Mouse (Mus musculus) left cerebral cortex, postnatal 14 days (tissue): ENCODE results near the gene Gm1123. TPM values are rescaled to one million over a fixed set of nuclear protein-coding genes. Genes with fewer than 3 reads are reported as not detected.

Source experiments
- DNase-seq, 2 experiments: peaks; one replicate each; pipeline ENCODE4 v3.0.0; 2021 to 2022; ENCODE audit warnings: low spot score in 2 of 2, mixed read lengths in 1 of 2
- intact Hi-C: fragments of 180-260 bp; cut with DNase I; formaldehyde crosslinking; loops from one replicate; pipeline ENCODE4 v1.15.1; 2025
- long read RNA-seq, 2 experiments: library from polyadenylated mRNA; stranded (forward); transcript quantifications; one replicate each; pipeline ENCODE4 v2.0.0; 2021
- total RNA-seq, 2 experiments: library from RNA; stranded (reverse); gene quantifications; 2 replicates each; pipeline ENCODE4 v1.2.3; 2021

Gene Gm1123
- not detected for total RNA-seq
- long read RNA-seq, experiment 1 = 0 reads
- long read RNA-seq, experiment 2 = 0 reads

- intact Hi-C loops = no loop called here
- no peak for DNase-seq
These were observed at the start of gene Gm1123 for GRCm38 (mm10) chr9:99035575-99035974. Gene Gm1123 (minus strand): TSS chr9:99035715.

DNA sequence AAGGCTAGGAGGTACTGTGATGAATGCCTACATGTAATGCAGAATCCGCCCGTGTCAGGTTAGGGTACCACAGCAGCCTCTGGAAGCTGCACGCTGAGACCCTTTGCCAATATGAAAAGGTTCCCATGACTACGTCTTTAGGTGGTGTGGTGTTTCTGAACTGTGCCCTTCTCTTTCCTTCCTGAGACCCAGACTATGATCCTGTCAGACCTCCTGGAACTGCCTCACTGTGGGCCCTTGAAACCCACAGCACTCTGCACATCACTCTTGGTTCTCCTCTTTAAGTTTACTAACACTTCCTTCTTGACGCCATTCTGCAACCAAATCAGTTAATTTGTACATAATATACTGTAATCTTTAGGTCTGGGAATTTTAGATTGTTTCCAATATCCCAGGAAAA, 46.2 kb upstream of the Gm1123 start:
- intact Hi-C loops = no loop called here

DNA sequence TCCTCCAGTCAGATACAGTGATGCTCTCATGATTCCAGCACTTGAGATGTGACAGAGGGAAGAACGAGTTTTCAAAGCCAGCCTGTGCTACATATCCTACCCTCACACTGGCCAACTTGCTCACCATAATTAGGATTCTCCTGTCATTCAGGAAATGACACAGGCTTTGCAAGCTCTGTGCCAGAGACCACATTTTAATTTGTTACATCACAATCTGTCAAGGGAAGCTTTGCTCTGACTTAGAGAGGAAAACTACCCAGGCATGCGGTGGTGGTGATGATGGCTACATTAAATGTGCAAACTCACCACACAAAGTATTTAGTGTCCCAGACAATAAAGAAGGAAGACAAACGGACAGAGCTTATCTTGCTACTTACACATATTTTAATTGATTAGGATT, 45.8 kb upstream of the Gm1123 start:
- intact Hi-C loops = no loop called here
- no peak for DNase-seq

More for the DNA sequence above, 46.2 kb upstream of the Gm1123 start:
- DNase-seq = no peak

DNA sequence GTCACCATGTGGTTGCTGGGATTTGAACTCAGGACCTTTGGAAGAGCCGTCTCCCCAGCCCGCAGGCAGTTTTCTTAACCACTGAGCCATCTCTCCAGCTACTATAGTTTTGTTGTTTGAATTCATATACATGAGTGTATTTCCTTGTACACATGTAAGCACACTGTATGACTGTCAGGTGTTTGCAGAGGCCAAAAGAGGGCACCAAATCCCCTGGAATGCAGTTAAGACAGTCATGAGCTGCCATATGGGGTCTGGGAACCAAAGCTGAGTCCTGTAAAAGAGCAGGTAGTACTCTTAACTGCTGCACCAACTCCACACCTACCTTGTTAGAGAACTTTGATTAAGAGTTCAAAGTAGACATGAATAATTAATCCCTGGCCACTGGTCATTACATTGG, 45.1 kb upstream of the Gm1123 start:
- intact Hi-C loops = no loop called here

DNA sequence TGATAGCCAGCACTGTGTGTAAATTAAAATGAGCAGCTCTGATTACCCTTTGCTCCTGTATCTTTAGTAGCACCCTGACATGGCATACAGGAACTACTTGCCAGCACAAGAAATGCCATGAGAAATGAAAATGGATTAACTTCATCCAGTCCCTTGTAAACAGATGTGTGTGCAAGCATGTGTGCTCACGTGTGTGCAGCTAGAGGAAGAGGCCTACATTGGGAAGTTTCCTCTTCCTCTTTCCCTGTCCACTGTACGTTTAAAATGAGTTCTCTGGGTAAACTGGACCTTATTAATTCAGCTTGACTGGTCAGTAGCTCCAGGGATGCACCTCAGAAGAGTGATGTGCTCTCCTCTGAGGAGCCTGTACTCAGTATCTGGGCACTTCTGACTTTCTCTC, 38.9 kb upstream of the Gm1123 start:
- intact Hi-C loops = no loop called here
- DNase-seq = no peak

More for the DNA sequence above, 45.1 kb upstream of the Gm1123 start:
- DNase-seq = no peak

GRCm38 (mm10) chr9:99072538-99072937, 37.0 kb upstream of the Gm1123 start:
- intact Hi-C loops = no loop called here
- no peak for DNase-seq

GRCm38 (mm10) chr9:99065311-99065710, 29.8 kb upstream of the Gm1123 start:
- intact Hi-C loops = no loop called here
- DNase-seq = peak; percentile 17 to 42

DNA sequence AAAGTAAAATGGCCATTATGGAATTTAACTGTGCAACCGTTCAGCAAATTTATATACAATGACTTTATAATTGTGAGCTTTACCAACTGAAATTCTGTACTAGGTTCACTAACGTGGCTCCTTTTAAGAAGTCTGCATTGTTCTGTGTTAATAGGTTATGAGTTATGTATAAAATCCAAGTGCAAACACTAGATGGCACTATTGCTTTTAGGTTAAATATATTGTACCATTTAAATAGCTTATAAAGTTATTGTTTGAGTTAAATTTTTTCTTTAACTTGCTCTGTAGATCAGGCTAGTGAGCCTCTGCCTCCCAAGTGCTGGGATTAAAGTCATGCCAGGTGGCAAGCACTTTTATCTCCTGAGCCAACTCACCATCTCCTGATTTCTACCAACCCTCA, 28.7 kb upstream of the Gm1123 start:
- intact Hi-C loops = loop anchor here (5.0 kb wide), 1 partner anchor 388 kb away; the partner anchor contains the start of gene Nme9
- DNase-seq = peak in 1 of 2 experiments; percentile 69

DNA sequence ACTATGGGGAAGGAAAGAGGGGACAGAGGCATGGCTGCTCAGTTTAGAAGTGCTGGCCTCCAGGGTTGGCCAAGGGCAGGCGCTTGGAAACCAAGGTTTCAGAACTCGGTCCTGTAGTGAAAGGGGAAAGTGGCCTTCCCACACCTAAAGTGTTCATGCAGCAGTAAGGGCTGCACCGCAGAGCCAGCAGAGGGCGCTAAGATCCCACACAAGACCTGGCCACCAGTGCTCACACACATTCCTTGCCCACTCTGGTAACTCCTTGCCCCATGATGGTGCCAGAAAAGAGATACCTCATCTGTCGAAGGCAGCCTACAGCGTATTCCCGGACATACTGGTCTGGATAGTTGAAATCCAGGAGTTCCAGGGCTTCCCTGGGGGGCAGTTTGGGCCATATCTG, 27.0 kb upstream of the Gm1123 start:
- intact Hi-C loops = loop anchor here (1.0 to 5.0 kb wide), 3 partner anchors 180 to 390 kb away; partner anchors contain the start of gene Nme9

GRCm38 (mm10) chr9:99057751-99058150, 22.2 kb upstream of the Gm1123 start:
- intact Hi-C loops = no loop called here
- no peak for DNase-seq

More for the DNA sequence above, 27.0 kb upstream of the Gm1123 start:
- DNase-seq = peak; percentile 82 to 83

- DNase-seq = no peak
- intact Hi-C loops = no loop called here
These were observed 14.2 kb upstream of the Gm1123 start for GRCm38 (mm10) chr9:99049760-99050159.

DNA sequence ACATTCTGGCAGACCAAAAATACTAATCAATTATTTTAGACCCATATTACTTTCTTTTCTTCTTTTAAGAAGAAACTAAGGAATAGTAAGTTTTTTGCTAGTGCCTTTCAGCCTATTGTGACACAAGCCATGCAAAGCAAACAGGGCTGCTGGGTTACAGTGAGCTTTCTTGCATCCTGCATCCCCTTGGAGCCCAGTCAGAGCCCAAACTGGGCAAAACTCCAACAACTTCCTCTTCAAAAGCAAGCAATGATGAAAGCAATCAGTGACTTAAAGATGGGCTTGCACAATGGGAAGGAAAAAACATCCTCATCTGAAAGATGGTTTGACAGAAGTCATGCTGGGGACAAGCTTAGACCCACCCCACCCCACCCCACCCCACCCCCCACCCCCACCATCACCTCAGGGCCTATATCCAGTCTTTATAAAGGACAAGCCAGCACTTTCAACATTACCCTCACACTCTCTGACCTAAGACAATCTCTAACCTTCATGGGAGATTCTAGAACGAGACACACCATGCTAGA, 13.3 kb upstream of the Gm1123 start:
- no peak for DNase-seq
- intact Hi-C loops = no loop called here

- DNase-seq = no peak
- intact Hi-C loops = no loop called here
These were observed 9.2 kb upstream of the Gm1123 start for GRCm38 (mm10) chr9:99044761-99045160.

DNA sequence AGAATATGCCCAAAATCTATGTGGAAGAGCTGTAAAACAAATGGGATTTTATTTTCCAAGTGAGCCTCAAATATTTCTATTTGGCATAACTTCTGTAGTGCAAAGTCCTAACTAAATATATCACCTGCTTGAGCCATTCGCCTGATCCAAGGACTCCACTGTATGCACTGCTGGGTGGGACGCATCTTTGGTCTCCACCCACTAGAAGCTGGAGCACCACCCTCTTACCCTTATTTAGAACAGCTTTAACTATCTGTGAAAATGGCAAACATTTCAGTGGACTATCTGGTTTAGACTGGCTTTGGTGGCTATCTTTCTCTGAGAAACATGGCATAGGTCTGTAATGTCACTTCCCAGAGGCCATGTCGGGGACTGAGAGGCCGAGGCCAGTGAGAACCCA, 7.1 kb upstream of the Gm1123 start:
- intact Hi-C loops = no loop called here
- no peak for DNase-seq

GRCm38 (mm10) chr9:99041994-99042393, 6.5 kb upstream of the Gm1123 start:
- intact Hi-C loops = no loop called here

GRCm38 (mm10) chr9:99034111-99034510, 1.4 kb downstream of the Gm1123 start:
- intact Hi-C loops = no loop called here
- DNase-seq = no peak

More at GRCm38 (mm10) chr9:99041994-99042393, 6.5 kb upstream of the Gm1123 start:
- DNase-seq = no peak

GRCm38 (mm10) chr9:99032031-99032430, 3.5 kb downstream of the Gm1123 start:
- intact Hi-C loops = no loop called here
- DNase-seq = no peak

GRCm38 (mm10) chr9:99021751-99022150, 13.8 kb downstream of the Gm1123 start:
- no peak for DNase-seq
- intact Hi-C loops = no loop called here

GRCm38 (mm10) chr9:99021166-99021565, 14.3 kb downstream of the Gm1123 start:
- intact Hi-C loops = no loop called here
- DNase-seq = no peak

- intact Hi-C loops = no loop called here
These were observed 17.8 kb downstream of the Gm1123 start for GRCm38 (mm10) chr9:99017679-99018078.

DNA sequence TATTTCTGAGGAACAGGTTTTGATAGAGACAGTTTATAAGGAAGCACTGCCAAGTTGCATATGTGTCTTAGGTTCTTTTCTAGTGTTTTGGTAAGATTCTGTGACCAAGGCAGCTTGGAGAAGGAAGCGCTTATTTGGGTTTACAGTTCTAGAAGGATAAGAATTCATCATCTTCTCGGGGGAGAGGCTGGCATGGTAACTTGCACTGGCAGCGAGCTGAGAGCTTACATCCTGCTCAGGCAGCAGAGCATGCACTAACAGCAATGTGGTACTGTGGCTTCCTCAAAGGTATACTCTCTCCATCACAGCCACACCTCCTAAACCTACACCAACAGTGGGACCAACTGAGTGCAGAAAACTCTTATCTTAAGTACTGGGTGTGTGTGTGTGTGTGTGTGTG, 18.8 kb downstream of the Gm1123 start:
- DNase-seq = peak; percentile 39 to 71

More at GRCm38 (mm10) chr9:99017679-99018078, 17.8 kb downstream of the Gm1123 start:
- no peak for DNase-seq

DNA sequence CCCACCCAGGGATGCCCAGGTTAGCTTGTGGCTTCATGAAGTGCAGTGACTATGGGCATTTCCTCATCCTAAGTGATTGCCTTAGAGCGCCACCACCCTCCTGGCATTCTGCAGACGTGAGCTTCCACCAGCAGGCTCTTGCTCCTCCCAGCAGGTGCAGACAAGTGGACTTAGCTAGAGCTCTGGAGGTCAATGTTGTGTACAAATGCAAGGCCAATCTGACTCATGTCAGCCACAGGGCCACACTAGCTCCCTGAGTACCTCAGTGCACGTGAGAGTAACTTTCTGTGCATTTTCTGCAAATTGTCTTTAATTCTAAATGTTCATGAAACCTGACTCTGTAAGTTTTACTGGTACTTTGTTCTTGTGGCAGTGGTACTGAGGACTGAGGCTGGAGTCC, 19.2 kb downstream of the Gm1123 start:
- DNase-seq = no peak
- intact Hi-C loops = no loop called here

More for the DNA sequence above, 18.8 kb downstream of the Gm1123 start:
- intact Hi-C loops = no loop called here
